Mouse (Mus musculus): Measurements from ENCODE around the gene Lig1. TPM values are rescaled to one million over a fixed set of nuclear protein-coding genes. Genes with fewer than 3 reads are reported as not detected.
A peak's percentile ranks its signal among the peaks of the same experiment; 100 is the strongest.

Lig1 gene
- polyA plus RNA-seq (2011; ENCODE audit: insufficient read depth, insufficient read length, low replicate concordance, missing spikeins): 174 and 228 TPM in 2 replicates

GRCm38 (mm10) chr7:13277081-13277480 is at the start of gene Lig1:
Gene Lig1 (plus strand): TSS chr7:13277283.
- TF ChIP-seq POLR2A (IDR thresholded peaks at IDR 0.05; ENCODE audit: borderline replicate concordance, control insufficient read depth, low read depth, low read length) (no peak), CTCF (IDR thresholded peaks at IDR 0.05; ENCODE audit: control insufficient read depth, insufficient read depth, low read length) (no peak)
- H3K4me1 ChIP-seq (ENCODE audit: control insufficient read depth, insufficient read depth, low read length): peaks cover 2% of the 10 kb centered on the region
- H3K27ac ChIP-seq (ENCODE audit: control insufficient read depth, insufficient read depth, low read depth, low read length, poor library complexity): peak within 1 kb of the TSS; percentile 77
- H3K4me3 ChIP-seq (replicated peaks; ENCODE audit: control insufficient read depth, low read depth, low read length): peak within 1 kb of the TSS; percentile 98
- WGBS: 96% methylated on average over 16 of the region's 16 CpGs

- no peak; the same call in 1 of the 2 replicates for TF ChIP-seq POLR2A (IDR thresholded peaks at IDR 0.05; ENCODE audit: borderline replicate concordance, control insufficient read depth, low read depth, low read length)
- no peak for TF ChIP-seq CTCF (IDR thresholded peaks at IDR 0.05; ENCODE audit: control insufficient read depth, insufficient read depth, low read length)
- WGBS: 64% methylated on average over 50 of the region's 50 CpGs
- Histone ChIP-seq H3K4me1 (ENCODE audit: control insufficient read depth, insufficient read depth, low read length) (no peaks in the 10 kb centered on the region), H3K4me3 (replicated peaks; ENCODE audit: control insufficient read depth, low read depth, low read length) (no peak overlapping the region), H3K27ac (ENCODE audit: control insufficient read depth, insufficient read depth, low read depth, low read length, poor library complexity) (no peak overlapping the region)
Measured at GRCm38 (mm10) chr7:13260746-13261700, 16.1 kb upstream of the Lig1 start.

GRCm38 (mm10) chr7:13263851-13264250 is 13.2 kb upstream of the Lig1 start:
- H3K4me1 ChIP-seq (ENCODE audit: control insufficient read depth, insufficient read depth, low read length): no peaks in the 10 kb centered on the region
- no peak overlapping the region for H3K27ac ChIP-seq (ENCODE audit: control insufficient read depth, insufficient read depth, low read depth, low read length, poor library complexity)
- TF ChIP-seq CTCF (IDR thresholded peaks at IDR 0.05; ENCODE audit: control insufficient read depth, insufficient read depth, low read length): no peak
- no peak for TF ChIP-seq POLR2A (IDR thresholded peaks at IDR 0.05; ENCODE audit: borderline replicate concordance, control insufficient read depth, low read depth, low read length)
- H3K4me3 ChIP-seq (replicated peaks; ENCODE audit: control insufficient read depth, low read depth, low read length): no peak overlapping the region
- WGBS: 80% methylated on average over 5 of the region's 5 CpGs

GRCm38 (mm10) chr7:13264396-13264795 is 12.7 kb upstream of the Lig1 start:
- Histone ChIP-seq H3K4me1 (ENCODE audit: control insufficient read depth, insufficient read depth, low read length) (no peaks in the 10 kb centered on the region), H3K4me3 (replicated peaks; ENCODE audit: control insufficient read depth, low read depth, low read length) (no peak overlapping the region), H3K27ac (ENCODE audit: control insufficient read depth, insufficient read depth, low read depth, low read length, poor library complexity) (no peak overlapping the region)
- WGBS: 65% methylated on average over 2 of the region's 2 CpGs
- no peak for TF ChIP-seq POLR2A (IDR thresholded peaks at IDR 0.05; ENCODE audit: borderline replicate concordance, control insufficient read depth, low read depth, low read length)
- TF ChIP-seq CTCF (IDR thresholded peaks at IDR 0.05; ENCODE audit: control insufficient read depth, insufficient read depth, low read length): no peak

GRCm38 (mm10) chr7:13268749-13269260 is 8.3 kb upstream of the Lig1 start:
- WGBS: 87% methylated on average over 4 of the region's 4 CpGs
- TF ChIP-seq CTCF (IDR thresholded peaks at IDR 0.05; ENCODE audit: control insufficient read depth, insufficient read depth, low read length) (no peak), POLR2A (IDR thresholded peaks at IDR 0.05; ENCODE audit: borderline replicate concordance, control insufficient read depth, low read depth, low read length) (no peak)
- Histone ChIP-seq H3K4me1 (ENCODE audit: control insufficient read depth, insufficient read depth, low read length) (no peaks in the 10 kb centered on the region), H3K4me3 (replicated peaks; ENCODE audit: control insufficient read depth, low read depth, low read length) (no peak overlapping the region), H3K27ac (ENCODE audit: control insufficient read depth, insufficient read depth, low read depth, low read length, poor library complexity) (no peak overlapping the region)

- H3K27ac ChIP-seq (ENCODE audit: control insufficient read depth, insufficient read depth, low read depth, low read length, poor library complexity): no peak overlapping the region
- no peaks in the 10 kb centered on the region for H3K4me1 ChIP-seq (ENCODE audit: control insufficient read depth, insufficient read depth, low read length)
- TF ChIP-seq CTCF (IDR thresholded peaks at IDR 0.05; ENCODE audit: control insufficient read depth, insufficient read depth, low read length) (no peak), POLR2A (IDR thresholded peaks at IDR 0.05; ENCODE audit: borderline replicate concordance, control insufficient read depth, low read depth, low read length) (no peak)
- no peak overlapping the region for H3K4me3 ChIP-seq (replicated peaks; ENCODE audit: control insufficient read depth, low read depth, low read length)
- 81% methylated on average over 11 of the region's 11 CpGs for WGBS
Measured at GRCm38 (mm10) chr7:13269394-13269793, 7.7 kb upstream of the Lig1 start.

GRCm38 (mm10) chr7:13271704-13272103 is 5.4 kb upstream of the Lig1 start:
- Histone ChIP-seq H3K4me3 (replicated peaks; ENCODE audit: control insufficient read depth, low read depth, low read length) (no peak overlapping the region), H3K4me1 (ENCODE audit: control insufficient read depth, insufficient read depth, low read length) (no peaks in the 10 kb centered on the region), H3K27ac (ENCODE audit: control insufficient read depth, insufficient read depth, low read depth, low read length, poor library complexity) (no peak overlapping the region)
- TF ChIP-seq POLR2A (IDR thresholded peaks at IDR 0.05; ENCODE audit: borderline replicate concordance, control insufficient read depth, low read depth, low read length): no peak
- TF ChIP-seq CTCF (IDR thresholded peaks at IDR 0.05; ENCODE audit: control insufficient read depth, insufficient read depth, low read length): no peak
- 72% methylated on average over 1 of the region's 1 CpGs for WGBS

GRCm38 (mm10) chr7:13277833-13278232 is 750 bp downstream of the Lig1 start:
- WGBS: 24% methylated on average over 2 of the region's 2 CpGs
- Histone ChIP-seq H3K4me3 (replicated peaks; ENCODE audit: control insufficient read depth, low read depth, low read length) (peak overlapping the region; percentile 98), H3K4me1 (ENCODE audit: control insufficient read depth, insufficient read depth, low read length) (peaks cover 2% of the 10 kb centered on the region), H3K27ac (ENCODE audit: control insufficient read depth, insufficient read depth, low read depth, low read length, poor library complexity) (peak overlapping the region; percentile 77; the same call in 1 of the 2 replicates)
- TF ChIP-seq POLR2A (IDR thresholded peaks at IDR 0.05; ENCODE audit: borderline replicate concordance, control insufficient read depth, low read depth, low read length) (no peak), CTCF (IDR thresholded peaks at IDR 0.05; ENCODE audit: control insufficient read depth, insufficient read depth, low read length) (no peak)
